Mouse (Mus musculus): ENCODE measurements around the gene Map3k11.

The Map3k11 gene

DNA sequence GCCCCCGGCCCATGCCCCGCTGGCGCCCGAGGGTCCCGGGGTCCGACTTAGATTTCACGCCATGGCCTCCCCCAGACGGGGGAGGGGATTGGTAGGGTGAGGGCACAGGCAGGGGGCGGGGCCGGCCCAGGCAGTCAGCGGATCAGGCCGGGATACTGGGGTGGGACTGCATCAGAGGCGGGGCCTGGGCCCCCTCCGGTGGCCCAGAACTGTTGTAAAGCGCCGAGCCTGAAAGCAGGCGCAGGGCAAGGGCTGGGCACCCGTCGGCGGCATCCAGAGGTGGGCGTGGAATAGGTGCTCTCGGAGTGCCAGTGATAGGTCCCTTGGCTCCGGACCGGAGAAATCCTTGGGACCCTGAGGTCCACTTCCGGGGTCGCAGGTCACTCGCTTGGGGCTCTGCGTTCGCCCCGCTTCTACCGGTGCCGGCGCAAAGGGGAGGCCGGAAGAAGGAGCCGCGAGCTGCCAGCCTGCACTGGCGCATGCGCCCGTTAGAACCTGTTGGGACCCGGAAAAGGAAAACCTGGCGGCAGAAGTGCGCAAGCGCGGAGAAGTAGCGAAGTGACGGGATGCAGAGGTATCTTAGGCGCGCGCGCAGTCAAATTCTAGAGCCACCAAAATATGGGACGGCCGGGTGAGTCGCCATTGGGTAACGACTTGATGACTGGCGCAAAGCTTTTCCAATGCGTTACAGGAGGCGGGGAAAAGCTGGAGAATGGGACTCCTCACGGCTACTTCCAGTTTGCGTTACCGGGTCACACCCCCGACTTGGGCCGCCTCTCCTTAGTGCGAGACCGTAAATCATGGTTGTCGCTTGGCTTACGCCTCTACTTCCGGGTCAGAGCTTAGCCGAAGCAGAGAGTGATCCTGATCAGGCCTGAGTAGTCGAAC lies at the start of gene Map3k11, which contains the start of gene Pcnx3:
Gene Map3k11 (plus strand): TSS at position 543 of the 888 bp plus-strand sequence.
Gene Pcnx3 (minus strand): TSS at position 709 of the 888 bp plus-strand sequence.
- peak; percentile 98 to 99 for DNase-seq

DNA sequence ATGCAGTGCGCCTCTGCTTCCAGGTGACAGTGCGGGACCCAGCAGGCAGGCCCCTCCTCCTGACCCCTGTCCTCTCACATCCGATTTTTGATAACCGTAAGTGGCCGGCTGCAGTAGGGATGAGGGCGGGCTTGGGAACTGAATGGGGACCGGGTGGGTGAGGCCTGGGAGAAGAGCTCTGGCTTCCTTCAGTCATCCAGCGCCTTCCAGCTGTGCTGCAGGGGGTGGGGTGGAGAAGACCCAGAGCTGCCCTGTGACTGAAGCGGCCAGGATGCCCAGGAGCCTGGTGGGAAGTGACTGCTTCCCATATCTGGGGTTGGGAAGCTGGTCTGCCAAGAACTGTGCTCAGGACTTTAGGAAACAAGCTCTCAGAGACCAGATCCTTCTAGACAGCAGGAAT lies 48.2 kb upstream of the Map3k11 start:
- no peak for DNase-seq

GRCm38 (mm10) chr19:5641021-5641420 lies 47.5 kb upstream of the Map3k11 start:
- DNase-seq, result no peak

GRCm38 (mm10) chr19:5641641-5642040 lies 46.9 kb upstream of the Map3k11 start:
- DNase-seq, result no peak

GRCm38 (mm10) chr19:5645280-5645679 lies 43.3 kb upstream of the Map3k11 start:
- no peak for DNase-seq

DNA sequence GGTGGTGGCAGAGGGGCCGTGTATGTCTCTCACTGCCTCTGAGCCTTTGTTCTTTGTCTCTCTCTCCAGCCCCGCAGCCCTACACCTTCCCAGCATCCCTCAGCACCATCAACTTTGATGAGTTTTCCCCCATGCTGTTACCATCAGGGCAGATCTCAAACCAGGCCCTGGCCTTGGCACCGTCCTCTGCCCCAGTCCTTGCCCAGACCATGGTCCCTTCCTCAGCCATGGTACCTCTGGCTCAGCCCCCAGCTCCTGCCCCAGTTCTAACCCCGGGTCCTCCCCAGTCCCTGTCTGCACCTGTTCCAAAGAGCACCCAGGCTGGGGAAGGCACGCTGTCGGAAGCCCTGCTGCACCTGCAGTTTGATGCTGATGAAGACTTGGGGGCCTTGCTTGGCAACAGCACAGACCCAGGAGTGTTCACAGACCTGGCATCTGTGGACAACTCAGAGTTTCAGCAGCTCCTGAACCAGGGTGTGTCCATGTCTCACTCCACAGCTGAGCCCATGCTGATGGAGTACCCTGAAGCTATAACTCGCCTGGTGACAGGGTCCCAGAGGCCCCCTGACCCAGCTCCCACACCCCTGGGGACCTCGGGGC lies 41.7 kb upstream of the Map3k11 start:
- DNase-seq, result no peak

DNA sequence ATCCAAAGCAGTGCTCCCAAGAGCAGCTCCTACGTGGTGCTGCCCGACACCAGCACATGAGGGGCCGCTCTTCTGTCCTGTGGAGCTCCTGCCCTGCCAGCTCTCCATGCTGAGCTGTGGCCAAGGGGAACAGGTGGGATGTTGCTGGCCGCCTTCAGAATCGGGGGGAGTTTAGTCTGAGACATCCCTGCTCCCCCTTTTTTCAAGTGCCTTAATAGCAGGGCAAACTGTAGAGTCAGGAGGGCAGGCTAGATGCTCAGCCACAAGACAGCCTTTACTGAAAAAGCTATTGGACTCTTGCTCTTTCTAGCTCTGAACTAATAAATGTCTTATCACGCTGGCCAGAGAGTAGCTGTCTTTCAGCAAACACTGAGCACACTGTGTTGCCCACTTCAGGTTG lies 40.8 kb upstream of the Map3k11 start:
- no peak for DNase-seq

- peak; percentile 87 to 90 for DNase-seq
Measured at GRCm38 (mm10) chr19:5648401-5649297, 39.9 kb upstream of the Map3k11 start.

- DNase-seq, result peak; percentile 48 to 51
Measured at GRCm38 (mm10) chr19:5649298-5649741, 39.2 kb upstream of the Map3k11 start.

GRCm38 (mm10) chr19:5651502-5652274 lies 36.9 kb upstream of the Map3k11 start:
- DNase-seq, result no peak

GRCm38 (mm10) chr19:5652570-5652969 lies 36.0 kb upstream of the Map3k11 start:
- DNase-seq, result no peak

DNA sequence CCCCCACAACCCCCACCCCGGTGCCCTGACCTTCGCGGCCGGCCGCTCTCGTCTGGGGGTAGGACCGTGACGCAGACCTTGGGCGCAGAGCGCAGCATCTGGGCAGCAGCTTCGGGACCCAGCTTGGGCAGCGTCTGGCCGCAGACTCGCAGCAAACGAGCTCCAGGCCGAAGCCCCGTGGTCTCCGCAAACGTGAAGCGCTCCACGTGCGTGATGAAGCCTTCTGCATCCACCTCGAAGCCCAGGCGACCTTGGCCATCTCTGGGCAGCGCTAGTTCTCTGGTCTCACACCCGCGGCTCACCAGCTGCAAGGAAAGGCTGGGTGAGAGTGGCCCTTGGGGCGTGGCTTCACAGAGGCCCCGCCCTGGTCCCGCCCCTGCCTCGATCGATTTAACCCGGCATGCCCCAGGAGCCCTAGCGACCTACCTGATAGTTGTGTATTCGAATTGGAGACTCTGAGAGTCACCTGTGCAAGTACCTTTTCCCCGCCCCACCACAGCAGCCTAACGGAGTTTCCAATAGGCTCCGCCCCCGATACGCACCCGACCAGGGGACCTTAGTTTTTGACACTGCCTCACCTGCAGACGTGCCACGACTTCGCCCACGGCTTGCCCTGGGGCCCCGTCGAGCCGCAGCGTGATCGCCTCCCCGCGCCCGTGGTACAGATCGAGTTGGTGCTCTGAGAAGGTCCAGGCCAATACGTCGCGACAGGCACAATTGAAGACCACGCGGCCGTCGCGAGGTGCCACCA lies 34.4 kb upstream of the Map3k11 start:
- DNase-seq, result no peak

- DNase-seq, result no peak
Measured at GRCm38 (mm10) chr19:5654720-5655298, 33.7 kb upstream of the Map3k11 start.

DNA sequence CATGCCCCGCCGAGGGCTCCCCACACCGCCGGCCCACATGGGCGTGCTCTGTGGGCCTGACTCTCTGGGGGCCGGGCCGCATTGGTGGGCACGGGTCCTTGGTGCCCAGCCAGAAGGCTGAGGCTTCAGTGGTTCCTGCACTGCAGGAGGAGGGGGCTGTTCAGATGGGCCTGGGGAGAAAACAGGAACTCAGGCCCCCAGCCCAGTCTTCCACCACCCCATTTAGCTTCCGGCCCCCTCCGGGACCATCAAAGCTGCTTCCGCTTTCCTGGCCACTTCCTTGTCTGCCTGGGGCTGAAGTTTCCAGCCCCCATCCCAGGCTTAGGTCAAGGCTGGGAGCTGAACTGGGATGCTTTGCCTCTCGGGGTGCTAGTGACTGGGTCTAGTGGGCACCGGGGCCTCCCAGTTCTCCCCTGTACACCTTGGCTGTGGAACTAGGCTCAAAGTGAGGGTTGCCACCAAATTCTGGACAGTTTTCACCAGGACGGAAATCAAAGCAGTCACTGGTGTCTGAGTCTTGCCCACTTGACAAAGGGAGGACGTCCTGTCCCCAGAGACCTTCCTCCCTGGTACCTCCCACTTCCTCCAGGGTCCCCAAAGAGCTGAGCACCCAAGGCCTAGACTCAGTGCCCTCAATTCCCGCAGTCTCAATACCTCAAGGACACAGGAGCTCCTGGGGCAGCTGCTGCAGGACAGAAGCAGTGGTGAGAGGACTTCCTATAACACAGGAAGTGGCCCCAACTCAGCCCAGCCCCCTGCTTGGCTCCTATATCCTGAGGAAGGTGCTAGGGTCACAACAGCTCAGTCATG lies 27.4 kb upstream of the Map3k11 start:
- peak; percentile 64 to 71 for DNase-seq

- DNase-seq, result no peak
Measured at GRCm38 (mm10) chr19:5662310-5662709, 26.2 kb upstream of the Map3k11 start.

DNA sequence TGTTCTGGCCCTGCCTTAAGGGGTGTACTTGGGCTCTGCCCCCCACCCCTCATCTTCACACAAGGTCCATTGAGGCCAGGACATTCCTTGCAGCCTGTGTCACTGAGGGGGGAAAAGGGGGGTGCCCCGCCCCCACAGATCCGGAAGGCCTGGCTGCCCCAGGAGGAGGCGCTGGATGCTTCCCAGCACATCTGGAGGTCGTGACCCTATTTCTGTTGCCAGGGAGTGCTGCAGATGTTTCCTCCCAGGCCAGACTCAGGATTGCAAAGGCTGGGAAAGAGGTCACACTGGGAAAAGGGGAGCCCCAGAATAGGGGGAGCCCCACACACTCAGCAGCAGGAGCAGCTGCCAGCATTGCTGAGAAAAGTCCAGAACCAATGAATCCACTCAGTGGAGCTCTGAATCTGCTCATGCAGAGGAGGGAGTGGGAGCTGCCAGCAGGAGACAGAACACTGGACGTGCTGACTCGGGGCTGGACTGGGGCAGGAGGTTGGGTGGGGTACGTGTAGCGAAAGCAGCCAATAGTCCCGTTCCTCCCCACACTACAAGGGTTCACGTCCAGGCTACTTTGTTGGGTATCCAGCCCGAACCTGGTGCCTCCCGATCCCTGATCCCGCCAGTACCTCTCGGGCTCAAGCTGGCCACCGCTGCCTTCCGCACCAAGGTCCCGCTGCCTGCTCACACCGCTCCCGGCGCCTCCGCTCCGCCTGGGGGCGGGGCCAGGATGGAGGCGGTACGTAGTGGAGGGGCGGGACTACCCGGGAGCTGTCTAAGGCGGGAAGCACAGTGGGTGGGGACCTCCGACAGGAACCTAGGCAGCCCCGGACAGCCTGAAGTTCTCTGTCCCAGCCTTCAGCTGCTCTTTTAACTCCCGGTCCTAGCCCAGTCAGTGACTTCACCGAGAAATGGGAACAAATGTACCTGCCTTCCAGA lies 25.3 kb upstream of the Map3k11 start, which contains the start of gene Sipa1:
Gene Sipa1 (minus strand): TSS at position 727 of the 933 bp plus-strand sequence.
- peak; percentile 96 to 97 for DNase-seq

DNA sequence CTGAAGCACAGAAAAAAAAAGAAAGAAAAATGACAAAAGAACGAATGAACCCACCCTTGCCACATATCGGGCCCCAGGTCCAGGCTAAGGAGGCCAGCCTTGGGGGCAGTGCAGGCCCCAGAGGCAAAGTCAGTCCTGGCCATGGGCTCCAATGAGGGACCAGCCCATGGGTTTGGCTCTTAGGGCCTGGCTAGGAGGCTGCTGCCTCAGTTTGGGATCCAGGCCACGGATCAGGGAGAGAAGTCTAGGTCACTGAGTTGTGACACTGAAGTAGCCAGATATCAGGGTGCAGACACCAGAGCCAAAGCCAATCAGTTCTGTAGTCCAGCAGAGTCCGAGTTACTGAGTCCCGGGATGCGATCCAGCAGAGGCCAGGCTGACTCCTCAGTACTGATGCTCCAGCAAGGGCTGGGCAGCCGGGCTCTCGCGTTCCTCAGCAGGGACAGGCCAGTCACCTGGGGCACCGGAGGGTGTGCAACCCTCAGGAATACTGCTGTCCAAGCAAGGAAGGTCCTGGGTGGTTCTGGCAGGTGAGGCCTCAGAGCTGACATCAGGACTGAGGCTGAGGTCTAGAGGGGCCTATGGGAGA lies 23.8 kb upstream of the Map3k11 start:
- no peak for DNase-seq

DNA sequence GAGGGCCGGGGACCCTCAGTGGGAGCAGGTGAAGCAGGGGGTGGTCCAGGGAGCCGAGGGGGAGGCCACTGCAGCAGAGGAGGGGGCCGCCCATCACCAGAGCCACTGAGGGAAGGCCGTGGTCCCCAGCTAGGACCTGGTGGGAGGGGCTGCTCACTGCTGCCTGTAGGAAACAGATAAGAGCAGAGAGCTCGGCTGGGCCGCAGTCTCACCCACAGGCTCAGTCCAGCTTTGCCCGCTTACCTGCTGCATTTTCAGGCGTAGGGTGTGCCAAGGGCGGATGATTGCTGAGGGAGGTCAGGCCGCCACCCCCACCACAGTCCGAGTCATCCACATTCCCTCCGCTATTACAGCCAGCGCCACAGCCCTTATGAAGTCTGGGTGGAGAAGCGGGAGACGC lies 23.1 kb upstream of the Map3k11 start:
- no peak for DNase-seq

All from lung, adult 18-20 months (tissue).